Mouse (Mus musculus): Measurements from ENCODE around the gene Unc45a.
"Not testable (repeated sequence)": the region's sequence is repeated elsewhere in the genome, so short reads cannot be mapped to it uniquely, and the experiment has no call there.

Gene Unc45a

GRCm38 (mm10) chr7:80331433-80331832, 9.4 kb downstream of the Unc45a start:
- in situ Hi-C loops (cut with MboI, MseI), result no loop called here

DNA sequence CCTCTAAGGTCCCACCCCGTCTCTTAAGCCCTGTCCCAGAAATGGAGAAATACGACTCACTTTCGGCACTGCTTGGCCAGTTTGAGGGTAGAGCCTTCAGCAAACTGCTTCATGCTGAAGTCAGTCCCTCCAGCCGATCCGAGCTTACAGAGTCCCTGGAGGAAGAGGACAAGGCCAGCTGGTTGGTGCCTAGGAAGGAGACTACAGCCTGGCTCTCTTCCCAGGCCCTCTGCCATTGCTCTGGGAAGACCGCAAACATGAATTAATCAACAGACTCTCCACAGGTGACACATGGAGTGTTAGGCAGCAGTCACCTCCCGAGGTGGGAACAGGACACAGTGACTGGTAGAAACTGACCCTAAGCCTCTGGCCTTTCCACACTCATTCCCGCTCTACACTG, 10.5 kb downstream of the Unc45a start:
- in situ Hi-C loops (cut with MboI, MseI), result no loop called here

GRCm38 (mm10) chr7:80326076-80326475, 14.7 kb downstream of the Unc45a start:
- in situ Hi-C loops (cut with MboI, MseI), result no loop called here

- in situ Hi-C loops (cut with MboI, MseI), result no loop called here
Observed at GRCm38 (mm10) chr7:80325292-80325868, 15.4 kb downstream of the Unc45a start.

DNA sequence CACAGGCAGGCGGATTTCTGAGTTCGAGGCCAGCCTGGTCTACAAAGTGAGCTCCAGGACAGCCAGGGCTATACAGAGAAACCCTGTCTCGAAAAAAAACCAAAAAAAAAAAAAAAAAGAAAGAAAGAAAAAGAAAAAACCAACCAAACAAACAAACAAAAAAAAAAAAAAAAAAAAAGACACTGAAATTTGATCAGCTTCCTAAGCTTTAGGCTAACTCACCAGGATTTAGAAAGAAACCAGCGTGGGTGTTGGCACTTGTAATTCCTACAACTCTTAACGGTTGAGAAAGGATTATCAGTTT, 16.0 kb downstream of the Unc45a start:
- in situ Hi-C loops (cut with MboI, MseI), result not testable (repeated sequence)

- in situ Hi-C loops (cut with MboI, MseI), result no loop called here
Observed at GRCm38 (mm10) chr7:80324043-80324815, 16.6 kb downstream of the Unc45a start, which contains the start of gene Rccd1. Rccd1 (minus strand) TSS chr7:80324454.

DNA sequence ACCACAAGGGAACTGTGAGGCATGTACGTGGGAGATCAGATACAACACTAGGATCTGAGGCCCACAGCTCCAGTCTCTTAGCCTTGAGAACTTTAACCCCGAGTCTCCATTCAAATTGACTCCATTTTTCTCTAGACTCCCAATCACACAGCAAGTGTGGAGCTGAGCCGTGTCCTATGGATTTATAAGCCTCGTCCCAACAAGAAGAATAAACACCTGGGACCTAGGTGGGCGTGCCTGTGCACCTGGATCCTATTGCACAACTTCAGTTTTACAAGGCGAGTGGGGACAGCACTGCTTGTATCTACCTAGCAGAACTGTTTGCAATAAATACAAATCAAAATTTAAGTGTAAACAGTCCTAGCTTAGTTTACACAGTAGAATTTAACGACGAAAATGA, 17.5 kb downstream of the Unc45a start:
- in situ Hi-C loops (cut with MboI, MseI), result no loop called here

DNA sequence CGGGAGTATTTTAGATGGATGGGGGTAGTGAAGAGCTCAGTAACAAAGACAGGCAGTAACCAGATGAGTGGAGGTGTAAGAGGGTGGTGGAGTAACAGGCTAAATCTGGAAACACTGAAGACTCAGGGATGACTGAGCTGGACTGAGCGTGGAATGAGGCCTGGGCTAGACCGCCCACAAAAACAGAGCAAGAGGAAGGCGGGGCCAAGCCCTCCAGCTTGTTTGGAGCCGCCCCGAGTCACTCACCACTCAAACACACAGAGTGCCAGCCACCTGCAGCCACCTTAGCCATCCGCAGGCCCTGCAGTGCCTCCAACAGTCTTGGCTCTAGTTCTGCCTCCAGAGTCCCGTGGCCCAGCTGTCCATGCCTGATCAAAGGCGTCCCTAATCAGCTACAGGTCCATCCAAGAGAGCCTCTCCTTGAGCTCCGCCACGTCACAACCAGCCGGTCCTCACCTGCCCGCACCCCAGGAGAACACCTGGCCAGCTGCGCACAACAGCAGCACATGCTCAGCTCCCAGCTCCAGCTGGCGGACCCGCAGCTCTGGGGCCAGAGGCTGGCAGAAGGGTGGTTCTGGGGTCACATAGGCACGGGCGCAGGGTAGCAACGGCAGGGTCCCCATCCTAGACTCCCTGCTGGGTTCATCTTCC, 20.8 kb downstream of the Unc45a start:
- in situ Hi-C loops (cut with MboI, MseI), result no loop called here

DNA sequence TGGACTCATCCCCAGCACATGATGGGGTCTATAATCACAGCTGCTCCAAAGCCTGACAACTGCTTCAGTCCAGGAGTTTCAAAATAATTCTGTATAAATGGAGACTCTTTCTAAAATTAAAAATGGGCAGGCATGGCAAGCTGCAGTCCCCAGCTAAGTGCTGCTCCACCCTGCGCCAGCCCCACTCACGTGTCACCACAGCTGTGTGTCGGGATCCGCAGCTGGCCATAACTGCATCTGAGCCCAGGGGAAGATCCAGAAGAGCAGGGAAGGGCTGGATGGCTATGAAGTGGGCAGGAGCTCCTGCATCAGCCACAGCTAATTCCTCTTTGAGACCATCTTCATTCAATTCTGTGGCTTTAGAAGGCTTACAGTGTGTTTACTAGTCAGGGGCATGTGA, 22.1 kb downstream of the Unc45a start:
- in situ Hi-C loops (cut with MboI, MseI), result no loop called here

DNA sequence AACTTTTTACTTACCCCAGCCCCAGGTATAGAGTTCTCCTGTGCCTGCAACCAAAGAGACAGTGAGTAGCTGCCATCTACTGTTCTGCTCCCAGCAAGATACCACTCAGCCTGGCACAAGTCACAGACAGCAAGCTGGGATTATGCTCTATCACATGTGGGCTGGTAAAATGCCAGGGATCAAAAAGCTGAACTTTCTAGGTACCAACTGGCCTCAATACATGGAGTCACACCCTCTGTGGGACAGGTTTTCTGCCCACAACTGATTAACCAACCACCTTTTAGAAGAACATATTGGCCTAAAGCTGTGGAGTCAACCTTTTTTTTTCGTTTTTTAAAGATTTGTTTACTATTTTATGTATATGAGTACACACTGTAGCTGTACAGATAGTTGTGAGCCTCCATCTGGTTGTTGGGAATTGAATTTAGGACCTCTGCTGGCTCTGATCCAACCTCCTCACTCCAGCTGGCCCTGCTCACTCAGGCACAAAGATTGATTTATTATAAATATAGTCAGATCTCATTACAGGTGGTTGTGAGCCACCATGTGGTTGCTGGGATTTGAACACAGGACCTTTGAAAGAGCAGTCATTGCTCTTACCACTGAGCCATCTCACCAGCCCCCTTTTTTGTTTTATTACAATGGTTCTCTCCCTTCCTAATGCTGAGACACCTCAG, 23.2 kb downstream of the Unc45a start:
- in situ Hi-C loops (cut with MboI, MseI), result no loop called here

DNA sequence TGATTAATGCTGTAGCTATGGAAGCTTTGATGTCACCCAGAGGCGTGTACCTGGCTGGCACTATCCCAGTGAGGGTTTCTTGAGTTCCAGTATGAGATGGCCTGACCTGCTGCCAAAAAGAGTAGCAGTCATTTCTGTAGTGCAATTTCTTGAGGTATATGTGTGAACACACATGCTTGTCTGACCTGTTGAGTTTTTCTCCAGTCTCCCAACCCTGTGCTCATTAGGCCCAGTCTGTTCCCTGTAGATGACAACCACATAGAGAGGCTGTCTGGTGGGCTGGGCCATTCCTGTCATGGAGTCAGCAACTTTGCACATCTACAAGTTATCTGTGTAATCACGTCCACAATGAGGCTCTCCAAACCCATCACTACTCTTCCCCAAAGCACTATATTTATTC, 25.1 kb downstream of the Unc45a start:
- in situ Hi-C loops (cut with MboI, MseI), result no loop called here

DNA sequence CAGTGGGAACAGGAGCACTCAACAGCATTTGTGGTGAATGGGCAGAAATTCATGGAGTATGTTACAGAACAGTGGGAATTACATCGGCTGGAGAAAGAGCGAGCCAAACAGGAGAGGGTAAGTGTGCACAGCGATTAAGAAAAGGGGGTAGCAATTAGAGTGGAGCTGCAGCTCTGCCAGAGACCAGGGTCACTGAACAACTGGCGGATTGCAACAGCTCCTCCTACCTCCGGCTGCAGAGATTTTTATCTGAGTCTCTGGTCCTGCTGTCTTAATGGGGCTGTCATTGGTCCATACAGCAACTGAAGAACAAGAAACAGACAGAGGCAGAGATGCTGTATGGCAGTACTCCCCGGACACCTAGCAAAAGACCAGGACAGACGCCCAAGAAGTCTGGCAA, 30.0 kb downstream of the Unc45a start:
- in situ Hi-C loops (cut with MboI, MseI), result no loop called here

GRCm38 (mm10) chr7:80307766-80308165, 33.0 kb downstream of the Unc45a start:
- in situ Hi-C loops (cut with MboI, MseI), result no loop called here

GRCm38 (mm10) chr7:80301522-80301921, 39.3 kb downstream of the Unc45a start:
- in situ Hi-C loops (cut with MboI, MseI), result no loop called here

DNA sequence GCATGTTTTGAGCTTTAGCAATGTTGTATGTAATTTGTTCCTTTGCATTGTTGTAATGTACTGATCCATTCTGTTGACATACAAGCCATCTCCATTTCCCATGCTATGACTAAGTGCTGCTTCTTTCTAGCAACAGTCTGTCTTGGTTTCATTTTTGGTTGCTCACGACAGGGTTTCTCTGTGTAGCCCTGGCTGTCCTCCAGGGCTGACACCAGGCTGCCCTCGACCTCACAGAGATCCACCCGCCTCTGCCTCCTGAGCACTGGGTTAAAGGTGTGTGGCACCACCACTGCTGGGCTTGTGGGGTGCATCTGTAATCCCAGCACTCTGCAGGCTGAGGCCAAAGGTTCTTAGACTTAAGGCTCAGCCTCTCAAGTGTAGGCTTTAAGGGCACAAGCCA, 41.2 kb downstream of the Unc45a start:
- in situ Hi-C loops (cut with MboI, MseI), result no loop called here

- in situ Hi-C loops (cut with MboI, MseI), result no loop called here
Observed at GRCm38 (mm10) chr7:80298754-80299153, 42.1 kb downstream of the Unc45a start.

- in situ Hi-C loops (cut with MboI, MseI), result no loop called here
Observed at GRCm38 (mm10) chr7:80297041-80297440, 43.8 kb downstream of the Unc45a start.

GRCm38 (mm10) chr7:80296462-80296861, 44.3 kb downstream of the Unc45a start:
- in situ Hi-C loops (cut with MboI, MseI), result no loop called here

DNA sequence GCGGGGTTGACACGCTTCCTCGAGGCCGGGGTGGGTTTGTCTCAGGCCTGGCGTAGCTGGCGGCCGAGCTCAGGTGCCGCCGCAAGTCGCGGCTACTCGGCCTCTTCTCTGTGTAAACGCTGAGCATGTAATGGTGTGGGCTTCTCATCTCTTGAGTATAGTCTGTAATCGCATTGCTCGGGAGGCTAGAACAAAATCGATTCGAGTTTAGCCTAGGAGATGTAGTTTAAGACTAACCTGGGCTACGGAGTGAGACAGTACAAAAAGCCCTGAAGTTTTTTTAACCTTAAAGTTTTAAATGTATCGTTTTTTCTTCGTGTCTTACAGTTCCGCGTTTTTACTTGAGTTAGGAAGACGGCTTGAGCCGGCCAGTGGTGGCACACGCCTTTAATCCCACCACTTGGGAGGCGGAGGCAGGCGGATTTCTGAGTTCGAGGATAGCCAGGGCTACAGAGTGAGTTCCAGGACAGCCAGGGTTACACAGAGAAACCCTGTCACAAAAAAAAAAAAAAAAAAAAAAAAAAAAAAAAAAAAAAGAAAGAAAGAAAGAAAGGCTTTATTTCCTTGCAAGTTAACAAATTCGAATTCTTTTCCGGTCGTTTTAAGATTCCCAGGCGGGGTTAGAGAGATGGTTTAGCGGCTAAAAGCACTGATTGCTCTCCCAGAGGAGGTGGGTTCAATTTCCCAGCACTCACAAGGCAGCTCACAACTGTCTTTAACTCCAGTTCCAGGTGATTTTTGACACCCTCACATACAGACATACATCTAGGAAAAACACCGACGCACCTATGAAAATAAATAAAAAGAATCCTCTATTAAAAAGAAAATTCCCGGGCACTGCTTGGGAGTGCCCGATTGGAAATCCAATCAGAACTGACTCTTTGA, 45.8 kb downstream of the Unc45a start:
- in situ Hi-C loops (cut with MboI, MseI), result no loop called here

DNA sequence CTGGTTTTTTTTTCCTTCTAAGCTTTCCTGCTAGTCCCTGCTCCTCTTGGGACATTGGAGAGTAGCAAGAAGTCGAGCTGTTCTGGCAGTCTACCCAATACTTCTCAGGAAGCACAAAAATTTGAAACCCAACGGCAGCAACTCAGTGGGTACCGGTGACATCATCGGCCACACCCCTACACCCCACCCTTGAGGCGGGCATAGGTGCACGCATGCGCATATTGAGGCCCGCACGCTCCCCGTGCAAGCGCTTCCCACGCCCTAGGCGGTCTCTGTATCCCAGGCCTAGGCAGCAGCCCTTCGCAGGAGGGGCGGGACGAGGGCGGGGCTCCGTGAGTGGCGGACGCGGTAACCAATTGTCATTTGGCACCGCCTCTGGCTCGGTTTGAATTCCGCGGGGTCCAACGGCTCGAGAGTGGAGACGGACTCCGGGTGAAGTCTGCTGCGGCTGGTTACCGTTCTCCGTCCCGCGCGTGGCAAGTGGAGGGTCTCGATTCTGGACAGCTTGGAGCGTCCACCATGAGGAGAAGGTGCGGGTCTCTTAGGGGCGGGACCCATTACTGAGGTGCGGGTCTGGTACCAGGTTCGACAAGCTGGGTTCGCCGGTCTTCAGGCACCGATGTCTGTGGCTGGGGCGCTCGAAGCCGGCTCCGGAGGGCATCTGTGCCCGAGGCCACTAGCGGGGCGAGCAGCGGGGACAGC, 46.6 kb downstream of the Unc45a start, which contains the start of gene Prc1:
TSS of gene Prc1 (plus strand) at position 389 of the 702 bp plus-strand sequence.
- in situ Hi-C loops (cut with MboI, MseI), result no loop called here

DNA sequence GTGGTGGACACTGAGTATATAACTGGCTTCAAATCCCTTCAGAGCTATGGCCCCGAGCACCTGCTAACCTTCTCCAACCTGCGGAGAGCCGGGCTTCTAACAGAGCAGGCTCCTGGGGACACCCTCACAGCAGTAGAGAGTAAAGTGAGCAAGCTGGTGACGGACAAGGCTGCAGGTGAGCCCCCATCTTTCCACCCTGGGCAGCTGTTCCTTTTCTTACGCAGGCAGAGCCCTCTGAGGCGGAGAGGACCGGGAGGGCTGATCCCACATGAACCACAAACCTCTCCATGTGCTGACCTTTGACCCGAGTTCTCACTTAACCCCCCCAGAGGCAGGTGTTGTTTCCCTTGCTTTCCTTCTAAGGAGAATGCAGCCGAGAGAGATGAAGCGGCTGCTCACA, 53.1 kb downstream of the Unc45a start:
- in situ Hi-C loops (cut with MboI, MseI), result no loop called here

Data from T-helper 17 cell (primary cell).